Mouse (Mus musculus) midbrain, embryonic 14.5 days (tissue): ENCODE data around the gene Ankfn1. TPM values are rescaled to one million over a fixed set of nuclear protein-coding genes. Genes with fewer than 3 reads are reported as not detected.

Experiments
- ATAC-seq: fragments of 200-750 bp; cut with Nextera tagmentation; 2 replicates; pipeline ENCODE4 v1.8.0; 2017; ENCODE audit warnings: moderate number of reproducible peaks, moderate library complexity; ENCODE audit not compliant: low FRiP score, low TSS enrichment
- DNase-seq: peaks from one replicate; pipeline ENCODE4 v3.0.0-alpha.2; 2015
- H3K27ac ChIP-seq: fragments of 300-500 bp; sonication (generic); replicated peaks from 2 replicates; pipeline ENCODE4 v1.5.1; 2014; ENCODE audit warnings: mild to moderate bottlenecking, low read depth, low read length, moderate library complexity
- H3K27me3 ChIP-seq: fragments of 300-500 bp; sonication (generic); 2 replicates; pipeline ENCODE4 v1.6.1; 2014; ENCODE audit warnings: low read length, control low read depth, mixed read lengths; ENCODE audit not compliant: control insufficient read depth, insufficient read depth
- H3K36me3 ChIP-seq: fragments of 300-500 bp; sonication (generic); 2 replicates; pipeline ENCODE4 v1.6.1; 2014; ENCODE audit warnings: low read length, control low read depth; ENCODE audit not compliant: control insufficient read depth, insufficient read depth
- H3K4me1 ChIP-seq: fragments of 300-500 bp; sonication (generic); 2 replicates; pipeline ENCODE4 v1.6.1; 2014; ENCODE audit warnings: mild to moderate bottlenecking, antibody characterized with exemption, low read length, control low read depth; ENCODE audit not compliant: control insufficient read depth, insufficient read depth
- H3K4me2 ChIP-seq: fragments of 300-500 bp; sonication (generic); 2 replicates; pipeline ENCODE4 v1.6.1; 2014; ENCODE audit warnings: mild to moderate bottlenecking, low read length, moderate library complexity
- H3K4me3 ChIP-seq: fragments of 300-500 bp; sonication (generic); replicated peaks from 2 replicates; pipeline ENCODE4 v1.5.1; 2014; ENCODE audit warnings: low read depth, low read length
- H3K9ac ChIP-seq: fragments of 300-500 bp; sonication (generic); replicated peaks from 2 replicates; pipeline ENCODE4 v1.6.1; 2014; ENCODE audit warnings: mild to moderate bottlenecking, low read length, moderate library complexity
- H3K9me3 ChIP-seq: fragments of 300-500 bp; sonication (generic); 2 replicates; pipeline ENCODE4 v1.6.1; 2016; ENCODE audit warnings: low read length, control low read depth, mixed read lengths; ENCODE audit not compliant: control insufficient read depth
- WGBS: fragments of 180-500 bp; shearing (Covaris S2); extraction: QIAGEN DNeasy Blood & Tissue Kit; methylation state at CpG from one replicate; pipeline ENCODE4 v1.1.7; 2014; 5-methylcytosine and 5-hydroxymethylcytosine counted together
- polyA plus RNA-seq: library from polyadenylated mRNA; unstranded; fragments of >200 nt; fragmentation: Nextera tagmentation; extraction: Ambion mirVana; gene quantifications from 2 replicates; pipeline ENCODE4 v1.2.1, GENCODE M21; 2014

Ankfn1 gene
- 5.9 and 6.7 TPM in 2 replicates for polyA plus RNA-seq

DNA sequence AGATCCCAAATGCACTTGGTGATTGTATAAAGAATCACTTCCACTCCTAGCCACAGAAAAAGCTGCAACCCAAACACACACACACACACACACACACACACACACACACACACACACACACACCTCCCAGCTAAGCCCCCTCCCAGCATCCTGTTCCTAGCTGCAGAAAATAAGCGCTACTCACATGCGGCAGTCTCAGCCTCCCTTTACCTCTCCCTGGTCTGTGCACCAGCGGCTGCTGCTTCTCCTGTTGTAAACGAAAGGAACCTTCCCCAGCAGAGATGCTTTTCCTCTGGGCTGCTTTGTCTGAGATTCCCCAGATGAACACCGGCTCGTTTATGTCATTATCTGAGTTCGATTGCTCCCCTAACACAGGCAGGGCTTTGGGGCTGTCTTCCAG lies at the start of gene Ankfn1:
Ankfn1 (minus strand) TSS at position 223 of the 400 bp plus-strand sequence.
- no peaks in the 10 kb centered on the region for H3K27me3 ChIP-seq
- peak within 1 kb of the TSS; percentile 37; the same call in 1 of the 2 replicates for H3K27ac ChIP-seq
- 42% methylated on average over 7 of the region's 7 CpGs for WGBS
- no peaks in the 10 kb centered on the region for H3K36me3 ChIP-seq
- H3K9me3 ChIP-seq: no peaks in the 10 kb centered on the region
- no peak within 1 kb of the TSS for H3K4me3 ChIP-seq
- no peaks in the 10 kb centered on the region for H3K4me1 ChIP-seq
- H3K9ac ChIP-seq: no peak within 1 kb of the TSS
- H3K4me2 ChIP-seq: no peak within 1 kb of the TSS
- peak; percentile 34 for DNase-seq
- no peak for ATAC-seq

DNA sequence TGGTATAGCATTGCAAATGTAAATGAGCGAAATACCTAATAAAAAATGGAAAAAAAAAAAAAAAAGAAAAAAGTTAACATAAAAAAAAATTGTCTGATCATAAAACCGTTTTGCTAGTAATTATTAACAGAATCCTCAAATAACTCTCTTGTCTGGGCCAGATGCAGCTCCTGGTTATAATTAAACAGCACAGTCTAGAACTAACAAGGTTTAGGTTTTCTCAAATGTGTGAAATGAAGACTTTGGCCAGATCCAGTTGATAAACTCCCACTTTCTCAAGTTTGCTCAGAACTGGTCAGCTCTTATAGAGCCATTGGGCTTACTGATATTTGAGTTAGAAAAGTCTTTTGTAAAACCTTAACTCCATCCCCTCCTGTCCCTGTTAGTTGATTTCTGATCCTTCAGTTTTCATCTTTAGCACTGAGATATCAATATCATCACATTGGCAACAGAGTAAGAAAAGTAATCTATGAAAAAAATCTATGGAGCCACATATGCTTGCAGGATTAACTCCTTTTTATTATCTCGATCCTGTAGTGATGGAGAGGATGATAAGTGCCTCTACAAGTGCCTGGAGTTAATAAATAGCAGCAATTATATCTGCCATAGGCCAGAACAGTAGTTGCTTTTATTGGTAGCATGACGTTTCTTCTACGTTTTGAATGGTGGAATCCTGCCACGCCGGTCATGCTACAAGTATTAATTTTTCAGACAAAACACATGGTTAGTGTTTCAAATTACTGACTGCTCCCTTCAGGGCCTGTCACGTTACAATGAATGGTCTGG lies 46.4 kb upstream of the Ankfn1 start:
- ATAC-seq: no peak
- H3K4me2 ChIP-seq: no peak overlapping the region
- no peak overlapping the region for H3K27ac ChIP-seq
- H3K4me3 ChIP-seq: no peak overlapping the region
- H3K4me1 ChIP-seq: no peaks in the 10 kb centered on the region
- H3K27me3 ChIP-seq: peaks cover 2% of the 10 kb centered on the region; the same call in 1 of the 2 replicates
- WGBS: 80% methylated on average over 8 of the region's 8 CpGs
- DNase-seq: no peak
- H3K9ac ChIP-seq: no peak overlapping the region
- H3K9me3 ChIP-seq: no peaks in the 10 kb centered on the region
- H3K36me3 ChIP-seq: no peaks in the 10 kb centered on the region

DNA sequence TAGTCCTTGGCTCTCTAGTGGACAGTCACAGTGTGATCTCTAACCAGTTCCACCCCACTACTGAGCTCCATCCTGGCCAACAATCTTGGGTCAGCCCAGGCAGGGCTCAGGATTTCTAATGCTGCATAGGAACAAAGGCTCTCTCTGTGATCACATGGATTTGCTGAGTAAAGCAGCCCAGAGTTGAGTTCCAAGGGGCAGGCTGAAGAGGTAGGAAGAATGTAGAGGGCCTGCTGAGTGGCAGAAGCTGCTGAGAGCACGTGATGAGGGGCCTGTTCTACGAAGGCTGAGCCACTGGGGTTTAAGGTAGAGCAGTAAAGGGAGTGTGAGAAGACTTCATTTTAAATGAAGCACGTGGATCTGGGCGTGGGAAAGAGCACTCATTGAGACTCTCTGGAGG lies 41.1 kb upstream of the Ankfn1 start:
- no peaks in the 10 kb centered on the region for H3K36me3 ChIP-seq
- WGBS: 19% methylated on average over 4 of the region's 4 CpGs
- no peaks in the 10 kb centered on the region for H3K9me3 ChIP-seq
- H3K9ac ChIP-seq: no peak overlapping the region
- H3K27me3 ChIP-seq: peaks cover 2% of the 10 kb centered on the region; the same call in 1 of the 2 replicates
- H3K4me1 ChIP-seq: no peaks in the 10 kb centered on the region
- ATAC-seq (no peak), DNase-seq (no peak)
- no peak overlapping the region for H3K4me2 ChIP-seq
- no peak overlapping the region for H3K27ac ChIP-seq
- H3K4me3 ChIP-seq: no peak overlapping the region

DNA sequence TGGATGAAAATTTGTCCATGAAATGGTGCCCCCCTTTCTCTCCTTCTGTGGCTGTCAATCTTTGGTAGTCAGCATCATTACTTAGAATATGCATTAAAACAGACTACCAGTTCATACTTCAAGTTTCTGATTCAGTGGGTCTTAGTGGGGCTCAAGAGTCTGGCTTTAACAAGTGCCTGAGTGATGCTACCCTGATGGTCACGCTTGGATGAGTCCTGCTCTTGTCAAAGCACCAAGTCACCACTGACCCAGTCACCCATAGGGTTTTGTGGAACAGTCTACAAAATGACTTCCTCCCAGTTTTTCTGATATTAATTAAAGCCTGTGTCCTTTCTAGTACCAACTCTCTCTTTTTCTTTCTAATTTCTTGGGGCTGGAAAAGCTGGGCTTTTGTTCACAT lies 34.0 kb upstream of the Ankfn1 start:
- ATAC-seq (no peak), DNase-seq (no peak)
- no peaks in the 10 kb centered on the region for H3K9me3 ChIP-seq
- WGBS: 80% methylated on average over 1 of the region's 1 CpGs
- H3K4me1 ChIP-seq: no peaks in the 10 kb centered on the region
- no peak overlapping the region for H3K4me2 ChIP-seq
- no peak overlapping the region for H3K4me3 ChIP-seq
- H3K36me3 ChIP-seq: no peaks in the 10 kb centered on the region
- H3K27me3 ChIP-seq: no peaks in the 10 kb centered on the region
- H3K27ac ChIP-seq: no peak overlapping the region
- H3K9ac ChIP-seq: no peak overlapping the region

DNA sequence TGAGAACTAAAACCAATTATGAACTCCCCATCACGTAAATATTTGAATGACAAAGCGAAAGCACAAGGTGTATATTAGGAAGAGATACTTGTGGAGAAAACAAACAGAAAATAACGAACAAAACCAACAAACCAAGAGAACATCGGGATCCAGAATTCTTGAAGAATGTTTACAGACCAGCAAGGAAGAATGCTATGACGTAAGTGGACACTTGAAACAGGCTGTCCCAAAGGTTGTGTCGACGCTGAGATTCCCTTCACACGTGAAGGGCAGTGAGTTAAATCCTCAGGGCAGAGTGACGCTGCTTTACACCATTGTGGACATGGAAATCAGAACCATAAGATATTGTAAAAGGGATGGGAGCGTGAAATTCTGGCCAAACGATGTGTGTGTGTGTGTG lies 30.5 kb upstream of the Ankfn1 start:
- Histone ChIP-seq H3K4me3 (no peak overlapping the region), H3K36me3 (no peaks in the 10 kb centered on the region), H3K27ac (no peak overlapping the region), H3K9ac (no peak overlapping the region), H3K4me2 (no peak overlapping the region), H3K4me1 (peaks cover 11% of the 10 kb centered on the region), H3K9me3 (no peaks in the 10 kb centered on the region), H3K27me3 (no peaks in the 10 kb centered on the region)
- WGBS: 75% methylated on average over 11 of the region's 11 CpGs
- ATAC-seq (no peak), DNase-seq (no peak)

DNA sequence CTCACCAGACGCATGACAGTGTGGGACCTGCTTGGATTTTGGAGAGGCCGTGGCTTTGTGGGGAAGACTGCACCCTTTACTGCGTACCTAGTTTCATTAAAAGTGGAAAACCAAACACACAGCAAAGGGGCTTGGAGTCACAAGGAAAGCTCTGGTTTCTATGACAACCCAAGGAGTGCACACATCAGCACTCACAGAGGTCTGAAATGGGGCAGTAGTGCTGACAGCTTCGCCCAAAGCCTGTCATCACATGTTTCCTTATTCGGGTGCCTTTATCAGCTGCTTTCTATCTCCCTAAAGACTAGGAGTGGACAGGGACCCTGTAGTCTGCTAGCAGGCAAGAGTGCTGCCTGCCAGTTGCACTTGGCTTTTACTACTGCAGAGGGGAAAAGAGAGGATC lies 27.4 kb upstream of the Ankfn1 start:
- H3K4me3 ChIP-seq: no peak overlapping the region
- no peak overlapping the region for H3K9ac ChIP-seq
- peaks cover 11% of the 10 kb centered on the region for H3K4me1 ChIP-seq
- H3K27ac ChIP-seq: peak overlapping the region; percentile 64
- no peak for ATAC-seq
- no peaks in the 10 kb centered on the region for H3K9me3 ChIP-seq
- peak; percentile 72 for DNase-seq
- no peaks in the 10 kb centered on the region for H3K36me3 ChIP-seq
- H3K27me3 ChIP-seq: no peaks in the 10 kb centered on the region
- peak overlapping the region; percentile 33 for H3K4me2 ChIP-seq
- 28% methylated on average over 5 of the region's 5 CpGs for WGBS

DNA sequence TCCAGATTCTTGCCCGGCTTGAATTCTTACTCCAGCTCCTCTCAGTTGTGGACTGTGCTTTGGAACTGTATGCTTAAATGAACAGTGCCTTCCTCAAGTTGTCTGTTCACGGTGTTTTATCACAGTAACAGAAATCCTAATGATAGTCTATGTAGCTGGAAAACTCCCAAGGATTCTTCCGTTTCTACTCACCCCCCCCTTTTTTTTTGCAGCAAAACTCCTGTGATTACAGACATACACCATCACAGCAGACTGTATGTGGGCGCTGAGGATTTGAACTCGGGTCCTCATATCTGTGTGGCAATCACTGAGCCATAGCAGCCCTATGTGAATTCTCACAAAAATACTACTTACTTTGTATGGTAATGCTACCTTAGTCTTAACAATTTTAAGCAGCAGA lies 26.5 kb upstream of the Ankfn1 start:
- DNase-seq: no peak
- Histone ChIP-seq H3K4me3 (no peak overlapping the region), H3K27ac (no peak overlapping the region), H3K36me3 (no peaks in the 10 kb centered on the region), H3K4me1 (peaks cover 11% of the 10 kb centered on the region), H3K9ac (no peak overlapping the region), H3K27me3 (no peaks in the 10 kb centered on the region), H3K9me3 (no peaks in the 10 kb centered on the region), H3K4me2 (no peak overlapping the region)
- ATAC-seq: no peak
- WGBS: 81% methylated on average over 5 of the region's 5 CpGs

DNA sequence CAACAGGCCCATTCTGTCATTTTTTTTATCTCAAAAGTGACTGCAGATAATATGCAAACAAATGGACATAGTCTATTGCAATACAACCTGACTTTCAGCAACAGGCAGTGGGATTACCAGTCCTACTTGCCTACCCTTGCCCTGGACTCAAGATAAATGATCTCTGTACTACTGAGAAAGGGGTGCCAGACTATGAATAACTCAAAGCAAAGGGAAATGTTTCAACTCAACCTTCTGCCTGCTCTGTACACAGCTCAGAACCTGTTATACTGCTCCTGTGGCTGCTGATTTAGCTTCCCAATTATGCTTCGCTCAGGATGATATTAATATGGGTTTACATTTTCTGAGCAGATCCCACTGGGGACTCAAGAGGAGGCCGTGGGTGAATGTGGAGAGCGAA lies 15.3 kb upstream of the Ankfn1 start:
- Histone ChIP-seq H3K36me3 (no peaks in the 10 kb centered on the region), H3K9me3 (no peaks in the 10 kb centered on the region), H3K4me1 (no peaks in the 10 kb centered on the region), H3K27ac (no peak overlapping the region), H3K9ac (no peak overlapping the region), H3K27me3 (no peaks in the 10 kb centered on the region), H3K4me2 (no peak overlapping the region), H3K4me3 (no peak overlapping the region)
- DNase-seq (no peak), ATAC-seq (no peak)
- WGBS: 76% methylated on average over 3 of the region's 3 CpGs

DNA sequence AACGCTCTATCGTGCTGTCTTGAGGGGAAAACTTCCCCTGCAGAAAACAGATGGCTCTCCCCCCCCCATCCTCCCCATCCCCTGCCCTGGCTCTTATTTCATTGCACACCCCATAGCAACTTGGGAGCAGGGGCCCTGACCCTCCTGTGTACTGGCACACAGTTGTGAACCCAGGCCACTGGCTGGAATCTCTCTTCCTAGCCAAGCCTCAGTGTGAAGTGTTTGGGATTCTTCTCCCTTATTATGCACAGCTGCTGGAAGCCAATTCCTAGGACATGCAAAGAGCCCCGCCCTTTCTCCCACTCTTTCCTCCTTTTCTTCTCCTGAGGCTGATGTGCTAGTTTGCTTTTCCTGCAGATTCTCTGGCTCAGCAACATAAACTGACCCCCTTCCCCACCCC lies 1.4 kb downstream of the Ankfn1 start:
- Histone ChIP-seq H3K9me3 (no peaks in the 10 kb centered on the region), H3K4me2 (no peak overlapping the region), H3K27me3 (no peaks in the 10 kb centered on the region), H3K4me1 (no peaks in the 10 kb centered on the region), H3K27ac (no peak overlapping the region), H3K4me3 (no peak overlapping the region), H3K9ac (no peak overlapping the region), H3K36me3 (no peaks in the 10 kb centered on the region)
- DNase-seq: peak; percentile 2
- WGBS: 68% methylated on average over 3 of the region's 3 CpGs
- ATAC-seq: no peak
